Mouse (Mus musculus): Measurements from ENCODE around the gene Megf9.

DNA sequence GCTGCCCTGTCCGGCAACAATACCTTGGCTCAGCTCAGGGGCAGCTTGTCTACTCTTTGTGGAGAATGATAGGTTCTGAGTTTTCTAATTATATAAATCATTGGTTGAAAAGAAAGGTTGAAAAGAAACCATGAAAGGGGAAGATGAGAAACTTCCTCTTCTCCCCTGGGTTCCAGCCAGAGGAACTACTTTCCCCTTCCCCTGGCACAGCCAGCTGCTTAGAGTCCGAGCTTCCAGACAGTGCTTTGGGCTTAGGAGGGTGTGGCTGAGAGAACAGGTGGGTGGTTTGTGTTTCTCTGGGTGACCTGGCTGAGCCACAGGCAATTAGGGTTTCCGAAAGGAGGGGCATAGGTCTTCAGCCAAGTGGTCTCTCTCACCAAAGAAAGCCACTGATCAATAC, 43.5 kb upstream of the Megf9 start:
- no peak for TF ChIP-seq CTCF (IDR thresholded peaks at IDR 0.05; ENCODE audit: insufficient read depth, low read depth, low read length)
- no peak for TF ChIP-seq POLR2A (IDR thresholded peaks at IDR 0.05; ENCODE audit: insufficient read depth, low read depth, low read length)

Measured in olfactory bulb, adult 2 months (tissue).